Mouse (Mus musculus): ENCODE results near the gene Pms2. TPM values are rescaled to one million over a fixed set of nuclear protein-coding genes. Genes with fewer than 3 reads are reported as not detected.

Pms2 gene
- 24.8 to 34.9 TPM (median 28.0 TPM) in 4 replicates for total RNA-seq (2023; ENCODE audit: inconsistent age)

DNA sequence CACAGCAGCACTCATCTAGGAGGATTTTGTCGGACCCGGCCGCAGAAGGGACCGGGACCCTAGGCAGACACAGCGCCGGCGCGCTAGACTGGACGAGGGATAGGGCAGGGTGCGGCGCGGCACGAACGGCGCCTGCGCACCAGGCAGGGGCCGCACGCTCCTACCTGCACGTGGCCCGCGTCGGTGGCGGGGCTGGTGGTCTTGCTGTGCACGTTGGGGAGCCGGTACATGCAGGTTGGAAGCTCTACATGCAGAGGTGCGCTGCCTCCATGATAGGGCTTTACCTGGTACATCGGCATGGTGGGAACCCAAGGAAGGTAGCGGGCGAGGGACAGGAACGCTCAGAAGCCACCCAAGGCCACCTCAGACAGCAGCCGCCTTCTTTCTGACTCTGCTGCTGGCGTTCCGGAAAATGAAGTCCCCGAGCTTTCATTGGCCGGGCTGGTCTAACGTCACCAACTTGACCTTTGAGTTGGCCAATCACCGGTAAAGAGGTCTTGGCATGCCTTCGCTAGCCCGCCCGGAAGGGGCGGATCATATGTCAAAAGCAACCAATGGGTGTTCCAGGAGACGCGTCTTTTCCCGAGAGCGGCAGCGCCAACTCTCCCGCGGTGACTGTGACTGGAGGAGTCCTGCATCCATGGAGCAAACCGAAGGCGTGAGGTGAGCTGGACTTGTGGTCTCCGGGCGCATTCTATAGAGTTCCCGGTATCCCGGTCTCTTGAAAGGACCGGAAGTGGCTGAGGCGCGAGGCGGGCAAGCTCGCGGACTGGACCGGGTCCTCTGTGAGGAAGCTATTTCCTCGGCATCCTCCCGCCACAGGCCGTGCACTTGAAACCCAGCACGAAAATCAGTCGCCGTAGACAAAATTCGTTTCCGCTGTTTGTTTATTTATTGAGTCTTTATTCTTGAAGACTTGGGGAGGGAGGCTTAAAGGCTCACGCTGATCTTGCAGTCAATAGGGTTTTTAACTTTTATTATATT is at the start of gene Pms2, which contains the start of gene Aimp2:
TSS of gene Pms2 (plus strand) at position 548 of the 984 bp plus-strand sequence.
TSS of gene Aimp2 (minus strand) at position 431 of the 984 bp plus-strand sequence.

DNA sequence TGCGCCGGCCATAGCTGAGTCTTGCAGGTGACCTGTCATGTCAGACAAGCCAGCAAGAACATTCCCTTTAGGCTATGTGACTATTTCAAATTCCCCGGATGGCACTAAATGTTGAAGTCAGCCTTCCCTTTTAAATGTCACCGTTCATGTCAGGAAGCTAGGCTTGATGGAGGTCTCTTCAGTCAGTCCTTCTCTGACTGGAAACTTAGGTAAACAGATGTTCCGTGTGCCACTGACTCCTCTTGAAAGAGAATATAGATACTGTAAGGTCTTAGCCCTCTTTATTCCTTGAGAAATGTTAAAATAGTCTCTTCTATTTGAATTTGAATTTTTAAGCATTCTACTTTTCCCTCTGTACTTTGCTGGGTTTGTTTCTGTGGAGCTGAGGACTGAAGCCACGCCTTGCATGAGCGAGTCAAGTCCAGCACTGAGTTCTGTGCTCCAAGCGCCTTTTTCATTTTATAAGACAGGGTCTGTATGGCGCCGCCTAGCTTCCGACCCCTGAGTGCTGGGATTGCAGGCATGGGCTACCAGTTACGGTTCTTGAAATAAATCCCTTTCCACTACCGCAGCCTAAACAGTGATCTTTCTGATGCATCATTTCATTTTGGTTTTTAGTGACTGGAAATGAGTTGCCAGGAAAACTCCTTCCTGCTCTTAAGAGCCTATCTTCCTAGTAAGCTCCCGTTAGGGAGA is 12.0 kb upstream of the Pms2 start, which contains the start of gene Ankrd61:
TSS of gene Ankrd61 (minus strand) at position 51 of the 696 bp plus-strand sequence.

DNA sequence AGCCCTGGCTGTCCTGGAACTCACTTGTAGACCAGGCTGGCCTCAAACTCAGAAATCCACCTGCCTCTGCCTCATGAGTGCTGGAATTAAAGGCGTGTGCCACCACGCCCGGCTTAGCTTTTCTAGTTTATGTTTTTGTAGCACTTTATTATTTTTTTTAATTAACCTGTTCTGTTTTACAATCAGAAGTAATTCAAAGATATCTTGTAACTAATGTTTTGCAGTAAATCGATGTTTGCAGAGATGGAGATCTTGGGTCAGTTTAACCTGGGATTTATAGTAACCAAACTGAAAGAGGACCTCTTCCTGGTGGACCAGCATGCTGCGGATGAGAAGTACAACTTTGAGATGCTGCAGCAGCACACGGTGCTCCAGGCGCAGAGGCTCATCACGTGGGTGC is 18.1 kb downstream of the Pms2 start, which contains the start of gene Gm42421:
TSS of gene Gm42421 (plus strand) at position 301 of the 400 bp plus-strand sequence.

DNA sequence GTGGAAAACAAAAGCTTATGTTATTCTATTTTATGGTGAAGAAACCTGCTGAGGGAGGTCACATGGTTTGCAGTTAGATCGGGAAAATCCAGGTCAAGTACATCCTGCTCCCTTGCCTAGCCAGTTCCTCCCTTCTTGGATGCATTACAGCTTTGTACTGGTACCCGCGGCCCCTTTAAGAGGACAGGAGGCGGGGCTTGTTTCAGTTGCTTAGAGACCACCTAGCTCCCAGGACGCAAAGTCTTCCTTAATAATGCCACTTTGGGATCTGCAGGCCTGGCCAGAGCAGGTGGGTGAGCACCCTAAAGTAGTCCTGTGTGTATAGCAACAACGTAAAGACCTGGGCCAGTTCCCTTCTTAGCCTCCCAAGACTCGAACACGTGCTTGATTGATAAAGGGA is 23.1 kb downstream of the Pms2 start, which contains the start of gene Rsph10b:
TSS of gene Rsph10b (plus strand) at position 205 of the 400 bp plus-strand sequence.

Other genes starting within 250 kb of the Pms2 start
- 27.8 to 36.9 TPM (median 34.6 TPM) in 4 replicates for gene Usp42, start 177.7 kb upstream of the Pms2 start, total RNA-seq (2023; ENCODE audit: inconsistent age)
- 42.4 to 49.4 TPM (median 46.2 TPM) in 4 replicates for gene Eif2ak1, start 92.2 kb upstream of the Pms2 start, total RNA-seq (2023; ENCODE audit: inconsistent age)
- gene Ankrd61, start 12.3 kb upstream of the Pms2 start, total RNA-seq (2023; ENCODE audit: inconsistent age), result 0.45 to 0.90 TPM in 2 of 4 replicates, not detected in the others
- gene Aimp2, start 117 bp upstream of the Pms2 start, total RNA-seq (2023; ENCODE audit: inconsistent age), result 14.3 to 19.4 TPM (median 17.4 TPM) in 4 replicates
- gene Gm42421, start 18.2 kb downstream of the Pms2 start, total RNA-seq (2023; ENCODE audit: inconsistent age), result 0.81 to 4.3 TPM (median 2.7 TPM) in 4 replicates
- 0.67 to 2.5 TPM (median 0.93 TPM) in 4 replicates for gene Rsph10b, start 23.1 kb downstream of the Pms2 start, total RNA-seq (2023; ENCODE audit: inconsistent age)
- 90.9 to 101 TPM (median 96.0 TPM) in 4 replicates for gene Ccz1, start 104.9 kb downstream of the Pms2 start, total RNA-seq (2023; ENCODE audit: inconsistent age)
- not detected in 4 replicates for gene Ocm, start 116.7 kb downstream of the Pms2 start, total RNA-seq (2023; ENCODE audit: inconsistent age)
- 50.8 to 52.9 TPM (median 51.7 TPM) in 4 replicates for gene Lmtk2, start 190.5 kb downstream of the Pms2 start, total RNA-seq (2023; ENCODE audit: inconsistent age)